Mouse (Mus musculus) liver, embryonic 13.5 days (tissue): ENCODE results near the gene Usp43. TPM values are rescaled to one million over a fixed set of nuclear protein-coding genes. Genes with fewer than 3 reads are reported as not detected.

Experiments
- ATAC-seq: fragments of 200-750 bp; cut with Nextera tagmentation; 2 replicates; pipeline ENCODE4 v1.8.0; 2017; ENCODE audit warnings: low read depth, mild to moderate bottlenecking, moderate number of reproducible peaks, moderate library complexity
- DNase-seq: peaks from one replicate; pipeline ENCODE4 v3.0.0; 2022
- H3K27ac ChIP-seq: fragments of 300-500 bp; sonication (generic); 2 replicates; pipeline ENCODE4 v1.5.1; 2015; ENCODE audit warnings: moderate library complexity, mild to moderate bottlenecking, inconsistent platforms
- H3K27me3 ChIP-seq: fragments of 300-500 bp; sonication (generic); 2 replicates; pipeline ENCODE4 v1.6.1; 2015; ENCODE audit warnings: mild to moderate bottlenecking, inconsistent platforms
- H3K36me3 ChIP-seq: fragments of 300-500 bp; sonication (generic); 2 replicates; pipeline ENCODE4 v1.6.1; 2015; ENCODE audit warnings: mild to moderate bottlenecking, inconsistent platforms
- H3K4me1 ChIP-seq: fragments of 300-500 bp; sonication (generic); replicated peaks from 2 replicates; pipeline ENCODE4 v1.6.1; 2015; ENCODE audit warnings: inconsistent platforms
- H3K4me2 ChIP-seq: fragments of 300-500 bp; sonication (generic); 2 replicates; pipeline ENCODE4 v1.6.1; 2015; ENCODE audit warnings: inconsistent platforms, mild to moderate bottlenecking, moderate library complexity
- H3K4me3 ChIP-seq: fragments of 300-500 bp; sonication (generic); replicated peaks from 2 replicates; pipeline ENCODE4 v1.5.1; 2015; ENCODE audit warnings: mild to moderate bottlenecking, inconsistent platforms
- H3K9ac ChIP-seq: fragments of 300-500 bp; sonication (generic); 2 replicates; pipeline ENCODE4 v1.6.1; 2015; ENCODE audit warnings: mild to moderate bottlenecking, inconsistent platforms
- H3K9me3 ChIP-seq: fragments of 300-500 bp; sonication (generic); replicated peaks from 2 replicates; pipeline ENCODE4 v1.6.1; 2016; ENCODE audit warnings: inconsistent platforms
- WGBS: fragments of 180-500 bp; shearing (Covaris S2); methylation state at CpG from one replicate; pipeline ENCODE4 v1.1.7; 2015; ENCODE audit not compliant: insufficient replicate concordance; 5-methylcytosine and 5-hydroxymethylcytosine counted together
- polyA plus RNA-seq: library from polyadenylated mRNA; unstranded; fragments of >200 nt; fragmentation: Nextera tagmentation; extraction: Ambion mirVana; gene quantifications from 2 replicates; pipeline ENCODE4 v1.2.1, GENCODE M21; 2015

Usp43 gene
- polyA plus RNA-seq, 1 experiment from 2014 or later = not detected

- no peak for ATAC-seq
- WGBS = 16% methylated on average over 13 of the region's 15 CpGs
- H3K4me1 ChIP-seq = peaks cover 12% of the 10 kb centered on the region
Observed at GRCm38 (mm10) chr11:67926348-67927055, 4.5 kb upstream of the Usp43 start.

GRCm38 (mm10) chr11:67925000-67925399, 3.0 kb upstream of the Usp43 start:
- H3K9ac ChIP-seq = no peak overlapping the region
- no peak for DNase-seq
- whole genome bisulfite sequencing = 77% methylated on average over 13 of the region's 13 CpGs
- H3K9me3 ChIP-seq = no peaks in the 10 kb centered on the region
- H3K27me3 ChIP-seq = peaks cover 29% of the 10 kb centered on the region
- H3K27ac ChIP-seq = no peak overlapping the region
- H3K4me1 ChIP-seq = peaks cover 15% of the 10 kb centered on the region
- H3K4me3 ChIP-seq = no peak overlapping the region
- ATAC-seq = no peak
- H3K36me3 ChIP-seq = no peaks in the 10 kb centered on the region
- no peak overlapping the region for H3K4me2 ChIP-seq

More at GRCm38 (mm10) chr11:67926348-67927055, 4.5 kb upstream of the Usp43 start:
- Histone ChIP-seq H3K27ac (no peak overlapping the region), H3K4me2 (no peak overlapping the region), H3K27me3 (peaks cover 14% of the 10 kb centered on the region), H3K9me3 (no peaks in the 10 kb centered on the region), H3K9ac (no peak overlapping the region), H3K4me3 (no peak overlapping the region), H3K36me3 (no peaks in the 10 kb centered on the region)
- DNase-seq = no peak

- 81% methylated on average over 5 of the region's 5 CpGs for WGBS
Observed at GRCm38 (mm10) chr11:67923720-67924119, 1.8 kb upstream of the Usp43 start.

GRCm38 (mm10) chr11:67922755-67923125, 787 bp upstream of the Usp43 start:
- H3K9me3 ChIP-seq = no peaks in the 10 kb centered on the region
- H3K27me3 ChIP-seq = peaks cover 40% of the 10 kb centered on the region
- WGBS = under 1% methylated on average over 12 of the region's 12 CpGs
- no peak overlapping the region for H3K9ac ChIP-seq
- DNase-seq = peak; percentile 6
- peak overlapping the region; percentile 84 for H3K4me2 ChIP-seq
- no peaks in the 10 kb centered on the region for H3K36me3 ChIP-seq
- ATAC-seq = peak; percentile 60
- peaks cover 15% of the 10 kb centered on the region for H3K4me1 ChIP-seq
- peak overlapping the region; percentile 61 for H3K4me3 ChIP-seq
- no peak overlapping the region for H3K27ac ChIP-seq

More at GRCm38 (mm10) chr11:67923720-67924119, 1.8 kb upstream of the Usp43 start:
- Histone ChIP-seq H3K27ac (no peak overlapping the region), H3K36me3 (no peaks in the 10 kb centered on the region), H3K4me1 (peaks cover 15% of the 10 kb centered on the region), H3K4me2 (no peak overlapping the region), H3K9ac (no peak overlapping the region), H3K4me3 (no peak overlapping the region), H3K27me3 (peaks cover 40% of the 10 kb centered on the region), H3K9me3 (no peaks in the 10 kb centered on the region)
- ATAC-seq (no peak), DNase-seq (no peak)

- no peak for DNase-seq
- Histone ChIP-seq H3K9ac (0 out of 2 replicates have a peak overlapping the region, but pooled peaks have one; percentile 13), H3K4me1 (peaks cover 15% of the 10 kb centered on the region), H3K9me3 (no peaks in the 10 kb centered on the region), H3K27ac (no peak overlapping the region), H3K4me2 (peak overlapping the region; percentile 84), H3K27me3 (peaks cover 40% of the 10 kb centered on the region), H3K4me3 (peak overlapping the region; percentile 61), H3K36me3 (no peaks in the 10 kb centered on the region)
- 3% methylated on average over 47 of the region's 47 CpGs for WGBS
- no peak for ATAC-seq
Observed at GRCm38 (mm10) chr11:67921091-67921826, 694 bp downstream of the Usp43 start.

- Histone ChIP-seq H3K4me3 (no peak overlapping the region), H3K9ac (no peak overlapping the region)
- WGBS = 14% methylated on average over 9 of the region's 9 CpGs
Observed at GRCm38 (mm10) chr11:67920226-67920960, 1.6 kb downstream of the Usp43 start.

GRCm38 (mm10) chr11:67919593-67919992, 2.4 kb downstream of the Usp43 start:
- DNase-seq = no peak
- Histone ChIP-seq H3K9ac (no peak overlapping the region), H3K27me3 (peaks cover 40% of the 10 kb centered on the region), H3K9me3 (no peaks in the 10 kb centered on the region), H3K4me2 (no peak overlapping the region), H3K4me3 (no peak overlapping the region), H3K27ac (no peak overlapping the region), H3K36me3 (no peaks in the 10 kb centered on the region), H3K4me1 (peaks cover 15% of the 10 kb centered on the region)
- no peak for ATAC-seq
- 30% methylated on average over 5 of the region's 5 CpGs for WGBS

More at GRCm38 (mm10) chr11:67920226-67920960, 1.6 kb downstream of the Usp43 start:
- DNase-seq = no peak
- Histone ChIP-seq H3K36me3 (no peaks in the 10 kb centered on the region), H3K4me2 (no peak overlapping the region), H3K27ac (no peak overlapping the region), H3K4me1 (peaks cover 15% of the 10 kb centered on the region), H3K9me3 (no peaks in the 10 kb centered on the region), H3K27me3 (peaks cover 40% of the 10 kb centered on the region)
- ATAC-seq = no peak

GRCm38 (mm10) chr11:67917126-67917525, 4.8 kb downstream of the Usp43 start:
- Histone ChIP-seq H3K9ac (no peak overlapping the region), H3K36me3 (no peaks in the 10 kb centered on the region), H3K27ac (no peak overlapping the region), H3K9me3 (no peaks in the 10 kb centered on the region), H3K27me3 (peaks cover 33% of the 10 kb centered on the region), H3K4me3 (no peak overlapping the region), H3K4me2 (no peak overlapping the region), H3K4me1 (peaks cover 10% of the 10 kb centered on the region)
- no peak for DNase-seq
- 62% methylated on average over 3 of the region's 3 CpGs for WGBS
- no peak for ATAC-seq

- no peak overlapping the region for H3K4me3 ChIP-seq
- WGBS = 67% methylated on average over 5 of the region's 5 CpGs
- no peak overlapping the region for H3K27ac ChIP-seq
Observed at GRCm38 (mm10) chr11:67911074-67911473, 10.9 kb downstream of the Usp43 start.

GRCm38 (mm10) chr11:67903756-67904155, 18.2 kb downstream of the Usp43 start:
- Histone ChIP-seq H3K27me3 (no peaks in the 10 kb centered on the region), H3K4me2 (no peak overlapping the region), H3K36me3 (no peaks in the 10 kb centered on the region), H3K4me3 (no peak overlapping the region), H3K9me3 (no peaks in the 10 kb centered on the region), H3K4me1 (no peaks in the 10 kb centered on the region), H3K9ac (no peak overlapping the region), H3K27ac (no peak overlapping the region)
- ATAC-seq (no peak), DNase-seq (no peak)
- 70% methylated on average over 4 of the region's 4 CpGs for WGBS

More at GRCm38 (mm10) chr11:67911074-67911473, 10.9 kb downstream of the Usp43 start:
- DNase-seq (no peak), ATAC-seq (no peak)
- H3K4me2 ChIP-seq = no peak overlapping the region
- H3K36me3 ChIP-seq = no peaks in the 10 kb centered on the region
- H3K27me3 ChIP-seq = no peaks in the 10 kb centered on the region
- H3K9ac ChIP-seq = no peak overlapping the region
- H3K9me3 ChIP-seq = no peaks in the 10 kb centered on the region
- H3K4me1 ChIP-seq = no peaks in the 10 kb centered on the region

GRCm38 (mm10) chr11:67897064-67897560, 24.8 kb downstream of the Usp43 start:
- Histone ChIP-seq H3K4me1 (no peaks in the 10 kb centered on the region), H3K36me3 (no peaks in the 10 kb centered on the region), H3K27ac (no peak overlapping the region), H3K4me2 (no peak overlapping the region), H3K27me3 (no peaks in the 10 kb centered on the region), H3K4me3 (no peak overlapping the region), H3K9me3 (no peaks in the 10 kb centered on the region), H3K9ac (no peak overlapping the region)
- ATAC-seq (no peak), DNase-seq (peak; percentile 9)
- WGBS = 52% methylated on average over 8 of the region's 8 CpGs
